Mouse (Mus musculus) forebrain, embryonic 15.5 days (tissue): ENCODE measurements around the gene Fyn. TPM values are rescaled to one million over a fixed set of nuclear protein-coding genes. Genes with fewer than 3 reads are reported as not detected.

Experiments
- ATAC-seq: fragments of 200-750 bp; cut with Nextera tagmentation; replicated peaks from 2 replicates; pipeline ENCODE4 v1.8.0; 2017; ENCODE audit warnings: mild to moderate bottlenecking, moderate TSS enrichment, moderate library complexity
- H3K27ac ChIP-seq: fragments of 300-500 bp; sonication (generic); replicated peaks from 2 replicates; pipeline ENCODE4 v1.5.1; 2015; ENCODE audit warnings: mild to moderate bottlenecking, inconsistent platforms
- H3K27me3 ChIP-seq: fragments of 300-500 bp; sonication (generic); 2 replicates; pipeline ENCODE4 v1.6.1; 2015; ENCODE audit warnings: inconsistent platforms
- H3K36me3 ChIP-seq: fragments of 300-500 bp; sonication (generic); 2 replicates; pipeline ENCODE4 v1.6.1; 2015; ENCODE audit warnings: mild to moderate bottlenecking, inconsistent platforms
- H3K4me1 ChIP-seq: fragments of 300-500 bp; sonication (generic); 2 replicates; pipeline ENCODE4 v1.6.1; 2015; ENCODE audit warnings: inconsistent platforms
- H3K4me2 ChIP-seq: fragments of 300-500 bp; sonication (generic); replicated peaks from 2 replicates; pipeline ENCODE4 v1.6.1; 2015; ENCODE audit warnings: mild to moderate bottlenecking, inconsistent platforms
- H3K4me3 ChIP-seq: fragments of 300-500 bp; sonication (generic); 2 replicates; pipeline ENCODE4 v1.5.1; 2015; ENCODE audit warnings: mild to moderate bottlenecking, inconsistent platforms
- H3K9ac ChIP-seq: fragments of 300-500 bp; sonication (generic); replicated peaks from 2 replicates; pipeline ENCODE4 v1.6.1; 2015; ENCODE audit warnings: mild to moderate bottlenecking, inconsistent platforms
- H3K9me3 ChIP-seq: fragments of 300-500 bp; sonication (generic); 2 replicates; pipeline ENCODE4 v1.6.1; 2016; ENCODE audit warnings: inconsistent platforms
- WGBS: fragments of 180-500 bp; shearing (Covaris S2); methylation state at CpG from one replicate; pipeline ENCODE4 v1.1.7; 2015; ENCODE audit warnings: mixed read lengths; 5-methylcytosine and 5-hydroxymethylcytosine counted together
- polyA plus RNA-seq: library from polyadenylated mRNA; unstranded; fragments of >200 nt; fragmentation: Nextera tagmentation; extraction: Ambion mirVana; gene quantifications from 2 replicates; pipeline ENCODE4 v1.2.1, GENCODE M21; 2015

Fyn gene
- polyA plus RNA-seq, 1 experiment from 2014 or later: 79.3 TPM

DNA sequence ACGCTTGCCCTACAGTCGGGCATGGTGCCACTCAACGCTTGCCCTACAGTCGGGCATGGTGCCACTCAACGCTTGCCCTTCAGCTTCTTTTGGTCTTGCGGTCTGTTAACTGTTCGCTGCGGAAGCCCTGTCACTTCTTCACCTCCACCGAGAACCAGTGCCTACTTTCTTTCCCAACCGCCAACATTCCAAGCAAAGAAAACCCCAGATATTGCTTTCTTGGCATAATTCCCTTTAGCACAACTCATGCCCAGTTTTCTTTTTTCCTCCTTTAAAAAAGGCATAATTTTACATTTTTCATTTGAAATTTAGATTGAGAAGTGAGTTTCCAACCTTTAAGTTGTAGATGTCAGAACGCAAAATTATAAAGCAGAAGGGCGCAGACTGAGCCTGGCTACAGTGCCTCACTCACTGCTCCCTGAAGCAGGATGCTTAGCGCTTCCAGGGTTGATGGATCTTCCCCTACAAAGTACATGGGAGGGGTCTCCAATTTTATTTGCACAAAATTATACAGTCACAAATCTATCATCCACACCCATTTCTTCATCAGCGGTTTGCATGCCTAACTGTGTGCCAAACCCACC is 18.8 kb upstream of the Fyn start:
- Histone ChIP-seq H3K9ac (no peak overlapping the region), H3K27ac (peak overlapping the region; percentile 62; the same call in 1 of the 2 replicates), H3K27me3 (no peaks in the 10 kb centered on the region), H3K4me3 (no peak overlapping the region), H3K4me2 (no peak overlapping the region), H3K9me3 (no peaks in the 10 kb centered on the region), H3K36me3 (no peaks in the 10 kb centered on the region), H3K4me1 (peaks cover 7% of the 10 kb centered on the region; the same call in 1 of the 2 replicates)
- WGBS: 83% methylated on average over 14 of the region's 14 CpGs
- ATAC-seq: no peak

GRCm38 (mm10) chr10:39364196-39364595 is 4.5 kb upstream of the Fyn start:
- WGBS: 90% methylated on average over 4 of the region's 4 CpGs
- no peak overlapping the region for H3K27ac ChIP-seq
- H3K27me3 ChIP-seq: no peaks in the 10 kb centered on the region
- H3K36me3 ChIP-seq: no peaks in the 10 kb centered on the region
- H3K9ac ChIP-seq: no peak overlapping the region
- no peak overlapping the region for H3K4me3 ChIP-seq
- ATAC-seq: no peak
- H3K9me3 ChIP-seq: no peaks in the 10 kb centered on the region
- H3K4me2 ChIP-seq: no peak overlapping the region
- peaks cover 7% of the 10 kb centered on the region for H3K4me1 ChIP-seq

- WGBS: under 1% methylated on average over 39 of the region's 44 CpGs
- peak overlapping the region; percentile 97 for H3K27ac ChIP-seq
- ATAC-seq: peak; percentile 100
Measured at GRCm38 (mm10) chr10:39369502-39369931, 862 bp downstream of the Fyn start.

GRCm38 (mm10) chr10:39369977-39370785 is 1.5 kb downstream of the Fyn start:
- no peaks in the 10 kb centered on the region for H3K9me3 ChIP-seq
- no peaks in the 10 kb centered on the region for H3K36me3 ChIP-seq
- H3K9ac ChIP-seq: peak overlapping the region; percentile 97
- peaks cover 49% of the 10 kb centered on the region for H3K4me1 ChIP-seq
- H3K27me3 ChIP-seq: no peaks in the 10 kb centered on the region
- under 1% methylated on average over 65 of the region's 68 CpGs for WGBS
- peak overlapping the region; percentile 58 for H3K4me2 ChIP-seq
- peak overlapping the region; percentile 97 for H3K27ac ChIP-seq
- H3K4me3 ChIP-seq: peak overlapping the region; percentile 92
- ATAC-seq: peak; percentile 66

More at GRCm38 (mm10) chr10:39369502-39369931, 862 bp downstream of the Fyn start:
- peak overlapping the region; percentile 58 for H3K4me2 ChIP-seq
- peaks cover 42% of the 10 kb centered on the region for H3K4me1 ChIP-seq
- no peaks in the 10 kb centered on the region for H3K36me3 ChIP-seq
- H3K9me3 ChIP-seq: no peaks in the 10 kb centered on the region
- H3K4me3 ChIP-seq: peak overlapping the region; percentile 92
- peak overlapping the region; percentile 97 for H3K9ac ChIP-seq
- no peaks in the 10 kb centered on the region for H3K27me3 ChIP-seq

DNA sequence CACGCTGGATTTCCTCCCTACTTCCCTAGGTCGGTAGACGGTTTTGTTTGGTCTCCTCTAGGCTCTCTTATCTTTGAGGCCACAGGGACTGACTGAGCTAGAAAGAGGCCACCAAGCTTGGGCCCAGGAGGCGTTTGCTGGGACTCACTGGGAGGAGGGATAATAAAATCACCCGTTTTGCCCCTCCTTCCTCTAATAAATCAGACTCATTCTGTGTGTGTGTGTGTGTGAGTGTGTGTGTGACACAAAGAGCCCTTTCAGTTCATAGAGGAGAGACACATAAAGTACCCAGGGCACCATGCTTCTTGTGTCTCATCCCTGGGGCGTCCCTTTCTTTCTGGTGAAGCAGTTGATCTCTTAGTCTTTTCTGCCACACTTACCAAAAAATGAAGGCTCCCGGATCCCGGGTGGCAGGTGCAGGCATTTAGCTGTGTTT is 2.1 kb downstream of the Fyn start:
- H3K36me3 ChIP-seq: no peaks in the 10 kb centered on the region
- peaks cover 53% of the 10 kb centered on the region for H3K4me1 ChIP-seq
- no peak for ATAC-seq
- H3K27ac ChIP-seq: peak overlapping the region; percentile 97
- WGBS: under 1% methylated on average over 8 of the region's 8 CpGs
- peak overlapping the region; percentile 92 for H3K4me3 ChIP-seq
- H3K9me3 ChIP-seq: no peaks in the 10 kb centered on the region
- peak overlapping the region; percentile 58 for H3K4me2 ChIP-seq
- no peaks in the 10 kb centered on the region for H3K27me3 ChIP-seq
- peak overlapping the region; percentile 97 for H3K9ac ChIP-seq

DNA sequence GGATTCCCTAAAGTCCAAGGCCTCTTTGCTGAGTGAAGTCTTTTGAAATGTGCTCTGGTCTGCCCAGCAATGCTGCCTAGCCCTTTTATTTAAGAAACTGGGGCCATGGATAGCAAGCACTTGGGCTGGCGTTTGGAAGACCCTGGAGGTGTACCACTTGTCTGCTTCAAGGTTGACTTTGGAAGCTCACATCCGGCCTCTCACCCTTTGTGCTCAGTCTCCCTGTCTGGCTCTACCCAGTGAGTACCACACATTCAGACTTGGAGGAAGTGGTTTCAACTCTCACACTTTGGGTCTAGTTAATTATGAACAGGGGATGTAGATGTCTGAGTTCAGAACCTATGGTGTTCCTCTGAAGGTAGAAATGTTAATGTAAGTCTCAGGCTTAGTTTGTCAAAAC is 2.8 kb downstream of the Fyn start:
- Histone ChIP-seq H3K4me3 (peak overlapping the region; percentile 92), H3K36me3 (no peaks in the 10 kb centered on the region), H3K4me1 (peaks cover 60% of the 10 kb centered on the region), H3K9me3 (no peaks in the 10 kb centered on the region), H3K27me3 (no peaks in the 10 kb centered on the region), H3K27ac (peak overlapping the region; percentile 97), H3K9ac (peak overlapping the region; percentile 97), H3K4me2 (peak overlapping the region; percentile 58)
- no peak for ATAC-seq
- WGBS: 37% methylated on average over 2 of the region's 2 CpGs

DNA sequence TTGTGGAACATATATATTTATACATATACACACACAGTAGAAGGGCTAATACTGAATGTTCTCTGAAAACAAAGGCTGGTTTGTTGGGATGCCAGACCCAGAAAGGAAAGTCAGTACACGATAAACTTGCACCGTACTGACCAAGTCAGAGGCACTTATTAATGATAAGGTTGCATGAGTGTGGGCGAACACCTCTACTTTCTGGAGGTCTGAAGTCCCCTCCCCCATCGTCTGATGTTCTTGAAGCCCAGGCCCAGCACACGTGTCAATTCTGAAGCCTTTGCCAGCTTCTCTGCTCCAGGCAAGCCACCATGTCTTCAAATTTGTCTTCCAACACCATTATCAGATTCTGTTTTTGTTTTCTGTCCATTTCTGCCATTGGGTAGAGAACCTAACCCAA is 3.3 kb downstream of the Fyn start:
- WGBS: 82% methylated on average over 5 of the region's 5 CpGs
- H3K4me1 ChIP-seq: peaks cover 65% of the 10 kb centered on the region
- H3K9me3 ChIP-seq: no peaks in the 10 kb centered on the region
- H3K36me3 ChIP-seq: no peaks in the 10 kb centered on the region
- ATAC-seq: no peak
- no peak overlapping the region for H3K9ac ChIP-seq
- H3K4me3 ChIP-seq: peak overlapping the region; percentile 92
- H3K4me2 ChIP-seq: peak overlapping the region; percentile 58
- H3K27me3 ChIP-seq: no peaks in the 10 kb centered on the region
- H3K27ac ChIP-seq: no peak overlapping the region

DNA sequence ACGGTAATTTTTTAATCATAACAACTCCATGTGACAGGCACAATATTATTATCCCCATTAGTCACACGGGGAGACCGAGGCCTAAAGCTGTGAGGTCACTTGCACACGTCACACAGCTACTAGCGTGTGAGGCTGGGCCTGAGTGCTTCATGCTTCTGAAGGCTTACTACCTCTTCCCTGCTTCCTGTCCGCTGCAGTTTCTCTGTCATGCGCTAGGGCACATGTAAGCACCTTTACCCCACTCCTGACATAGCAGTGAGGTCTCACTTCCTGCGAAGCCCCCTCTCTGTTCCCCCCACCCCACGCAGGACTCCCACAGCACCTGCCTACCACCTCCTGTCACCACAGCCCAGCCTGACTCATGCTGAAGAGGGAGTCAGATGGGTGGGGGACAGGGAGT is 8.0 kb downstream of the Fyn start:
- Histone ChIP-seq H3K9ac (no peak overlapping the region), H3K4me2 (no peak overlapping the region), H3K9me3 (no peaks in the 10 kb centered on the region), H3K4me1 (peaks cover 77% of the 10 kb centered on the region), H3K4me3 (no peak overlapping the region), H3K36me3 (no peaks in the 10 kb centered on the region), H3K27ac (no peak overlapping the region), H3K27me3 (no peaks in the 10 kb centered on the region)
- no peak for ATAC-seq
- 90% methylated on average over 9 of the region's 9 CpGs for WGBS

GRCm38 (mm10) chr10:39377219-39377618 is 8.6 kb downstream of the Fyn start:
- no peak overlapping the region for H3K27ac ChIP-seq
- no peaks in the 10 kb centered on the region for H3K9me3 ChIP-seq
- no peak overlapping the region for H3K4me2 ChIP-seq
- H3K27me3 ChIP-seq: no peaks in the 10 kb centered on the region
- WGBS: 85% methylated on average over 5 of the region's 5 CpGs
- H3K9ac ChIP-seq: no peak overlapping the region
- no peak for ATAC-seq
- no peak overlapping the region for H3K4me3 ChIP-seq
- H3K4me1 ChIP-seq: peaks cover 72% of the 10 kb centered on the region
- H3K36me3 ChIP-seq: no peaks in the 10 kb centered on the region

- no peak overlapping the region for H3K9ac ChIP-seq
- H3K27ac ChIP-seq: no peak overlapping the region
- H3K4me3 ChIP-seq: no peak overlapping the region
- no peaks in the 10 kb centered on the region for H3K27me3 ChIP-seq
- no peak for ATAC-seq
- peaks cover 69% of the 10 kb centered on the region for H3K4me1 ChIP-seq
- H3K4me2 ChIP-seq: no peak overlapping the region
- H3K36me3 ChIP-seq: no peaks in the 10 kb centered on the region
- WGBS: 90% methylated on average over 8 of the region's 8 CpGs
- no peaks in the 10 kb centered on the region for H3K9me3 ChIP-seq
Measured at GRCm38 (mm10) chr10:39378025-39378603, 9.5 kb downstream of the Fyn start.

GRCm38 (mm10) chr10:39379287-39379686 is 10.6 kb downstream of the Fyn start:
- Histone ChIP-seq H3K9me3 (no peaks in the 10 kb centered on the region), H3K36me3 (no peaks in the 10 kb centered on the region), H3K27ac (no peak overlapping the region), H3K27me3 (no peaks in the 10 kb centered on the region), H3K4me2 (no peak overlapping the region), H3K4me3 (no peak overlapping the region), H3K4me1 (peaks cover 67% of the 10 kb centered on the region), H3K9ac (no peak overlapping the region)
- ATAC-seq: 0 out of 2 replicates have a peak, but pooled peaks have one; percentile 29
- WGBS: 55% methylated on average over 10 of the region's 10 CpGs

DNA sequence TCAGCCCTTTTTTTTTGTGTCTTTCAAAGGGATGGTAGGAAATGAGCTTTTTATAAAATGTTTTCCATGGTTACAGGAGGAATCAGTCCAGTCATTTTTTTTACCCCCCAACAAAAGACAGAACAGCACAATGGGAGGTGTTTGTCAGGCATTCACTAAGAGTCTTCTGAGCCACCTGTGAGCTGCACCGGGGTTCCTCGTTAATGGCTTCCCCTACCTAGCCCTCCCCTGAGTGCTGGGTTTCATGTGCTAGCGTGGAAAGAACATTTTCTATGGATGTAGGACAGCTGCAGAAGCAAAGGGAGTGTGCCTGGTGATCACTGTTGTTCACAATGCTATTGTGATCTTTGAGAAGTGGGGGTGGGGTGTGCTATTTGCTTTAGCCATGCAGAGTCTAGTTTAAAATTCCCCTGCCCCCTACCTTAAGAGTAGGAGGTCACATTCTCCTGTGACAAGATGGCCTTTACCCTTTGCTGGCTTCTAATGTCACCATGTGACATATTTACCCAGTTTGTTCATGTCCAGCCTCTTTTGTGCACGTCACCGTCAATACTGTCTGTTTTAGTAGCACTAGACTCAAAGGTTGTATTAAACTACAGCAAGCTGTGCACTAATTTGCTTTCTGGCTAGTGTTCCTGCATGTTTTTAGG is 11.2 kb downstream of the Fyn start:
- H3K9me3 ChIP-seq: no peaks in the 10 kb centered on the region
- no peak overlapping the region for H3K4me3 ChIP-seq
- H3K4me2 ChIP-seq: no peak overlapping the region
- H3K36me3 ChIP-seq: no peaks in the 10 kb centered on the region
- 34% methylated on average over 5 of the region's 5 CpGs for WGBS
- peaks cover 67% of the 10 kb centered on the region for H3K4me1 ChIP-seq
- no peaks in the 10 kb centered on the region for H3K27me3 ChIP-seq
- H3K27ac ChIP-seq: no peak overlapping the region
- no peak overlapping the region for H3K9ac ChIP-seq
- no peak; the same call in 1 of the 2 replicates for ATAC-seq
